Mouse (Mus musculus) embryonic fibroblast, embryonic 13.5 days (primary cell): ENCODE results near the gene Tex48.

ENCODE experiments used
- CTCF ChIP-seq: IDR thresholded peaks from 2 replicates; pipeline ENCODE4 v1.5.1; 2011; ENCODE audit warnings: mild to moderate bottlenecking, control low read depth, low read length, moderate library complexity, borderline replicate concordance; ENCODE audit not compliant: insufficient read depth
- POLR2A ChIP-seq: IDR thresholded peaks from 2 replicates; pipeline ENCODE4 v1.6.1; 2011; ENCODE audit warnings: low read depth, mild to moderate bottlenecking, control low read depth, low read length, moderate library complexity

- TF ChIP-seq CTCF (no peak), POLR2A (no peak)
Measured at GRCm38 (mm10) chr4:63625563-63626080, 3.4 kb upstream of the Tex48 start.
